Mouse (Mus musculus): Measurements from ENCODE around the gene Fpgt. TPM values are rescaled to one million over a fixed set of nuclear protein-coding genes. Genes with fewer than 3 reads are reported as not detected.

The Fpgt gene
- polyA plus RNA-seq (2014; fragmentation: Illumina TruSeq; extraction: RNeasy Lipid Tissue Mini Kit (QIAGEN cat#74804); ENCODE audit: insufficient read depth, low read depth, low replicate concordance) = 7.6 TPM

GRCm38 (mm10) chr3:155093116-155093956, at the start of gene Fpgt, which contains the start of gene Lrriq3:
Gene Fpgt, minus strand, starts transcription at chr3:155093403.
Gene Lrriq3, plus strand, starts transcription at chr3:155093434.

DNA sequence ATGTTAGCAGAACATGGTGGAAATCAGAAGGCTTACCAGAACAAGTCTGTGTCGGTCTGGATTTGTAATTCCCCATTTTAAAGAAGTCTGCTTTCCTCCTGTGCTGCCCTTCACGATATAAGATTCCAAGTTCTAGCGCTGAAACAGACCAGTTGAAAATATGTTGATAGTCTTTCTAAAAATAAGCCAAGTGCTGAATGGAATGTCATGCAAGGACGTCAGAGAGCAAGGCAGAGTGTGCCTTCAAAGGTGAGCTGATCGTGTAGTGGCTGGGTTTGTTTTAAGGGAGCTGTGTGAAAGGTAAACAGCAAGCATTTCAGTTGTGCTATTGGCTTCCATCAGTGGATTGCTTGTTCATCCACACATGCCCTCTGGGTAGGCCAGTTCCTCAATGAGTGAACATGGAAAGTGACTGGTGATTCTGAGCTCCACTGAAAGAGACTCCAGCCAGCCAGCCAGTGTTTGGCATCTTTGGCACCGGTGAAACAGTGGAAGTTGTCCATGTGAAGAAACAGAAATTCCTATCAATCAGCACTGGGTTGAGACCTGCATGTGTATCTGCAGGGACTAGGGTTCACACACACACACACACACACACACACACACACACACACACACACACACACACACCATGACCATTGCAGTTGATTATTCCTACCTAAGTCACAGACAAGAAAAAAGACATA, 37.8 kb downstream of the Fpgt start, which contains the start of gene Tnni3k:
Gene Tnni3k, minus strand, starts transcription at position 177 of the 686 bp plus-strand sequence.

Other genes starting within 250 kb of the Fpgt start
- 1.00 TPM for gene Tnni3k, start 38.0 kb downstream of the Fpgt start, polyA plus RNA-seq (2014; fragmentation: Illumina TruSeq; extraction: RNeasy Lipid Tissue Mini Kit (QIAGEN cat#74804); ENCODE audit: insufficient read depth, low read depth, low replicate concordance)
- 0.53 TPM for gene Lrriq3, start within 50 bp of the Fpgt start, polyA plus RNA-seq (2014; fragmentation: Illumina TruSeq; extraction: RNeasy Lipid Tissue Mini Kit (QIAGEN cat#74804); ENCODE audit: insufficient read depth, low read depth, low replicate concordance)

Data from lung, adult 10 weeks (tissue).